Mouse (Mus musculus): Measurements from ENCODE around the gene Cops7b.

The Cops7b gene

DNA sequence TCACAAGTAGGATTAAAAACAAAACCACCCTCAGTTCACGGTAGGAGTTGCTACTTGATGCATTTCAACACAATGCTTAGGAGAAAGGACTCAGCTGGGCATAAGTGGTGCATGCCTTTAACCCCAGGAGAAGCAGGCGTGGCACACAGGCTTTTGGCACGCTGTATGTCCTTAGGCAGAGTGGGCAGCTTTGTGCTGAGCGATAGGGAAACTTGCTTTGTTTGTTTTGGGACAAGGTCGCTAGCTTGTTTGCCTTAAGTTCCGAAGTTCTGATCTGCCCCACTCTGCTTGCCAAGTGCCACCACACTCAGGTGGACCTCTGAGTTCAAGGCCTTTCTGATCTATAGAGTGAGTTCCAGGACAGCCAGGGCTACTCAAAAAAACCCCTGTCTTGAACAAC, 12.6 kb downstream of the Cops7b start:
- in situ Hi-C loops (cut with MboI, MseI), result no loop called here

DNA sequence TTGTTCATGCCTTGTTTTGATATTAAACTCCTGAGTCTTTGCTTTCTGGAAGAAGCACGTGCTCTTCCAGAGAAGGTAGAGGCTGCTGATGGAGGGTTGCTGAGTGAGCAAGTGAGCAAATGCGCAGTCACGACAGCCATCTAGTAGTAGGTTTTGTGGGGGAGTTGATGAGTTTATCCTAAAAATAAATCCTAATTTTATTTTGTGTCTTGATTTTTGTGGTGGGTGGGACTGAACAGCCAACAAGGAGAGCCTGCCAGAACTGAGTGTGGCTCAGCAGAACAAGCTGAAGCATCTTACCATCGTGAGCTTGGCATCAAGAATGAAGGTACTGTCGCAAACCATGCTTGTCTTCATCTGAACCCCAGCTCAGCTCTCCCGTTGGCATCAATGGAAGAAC, 13.8 kb downstream of the Cops7b start:
- in situ Hi-C loops (cut with MboI, MseI), result no loop called here

DNA sequence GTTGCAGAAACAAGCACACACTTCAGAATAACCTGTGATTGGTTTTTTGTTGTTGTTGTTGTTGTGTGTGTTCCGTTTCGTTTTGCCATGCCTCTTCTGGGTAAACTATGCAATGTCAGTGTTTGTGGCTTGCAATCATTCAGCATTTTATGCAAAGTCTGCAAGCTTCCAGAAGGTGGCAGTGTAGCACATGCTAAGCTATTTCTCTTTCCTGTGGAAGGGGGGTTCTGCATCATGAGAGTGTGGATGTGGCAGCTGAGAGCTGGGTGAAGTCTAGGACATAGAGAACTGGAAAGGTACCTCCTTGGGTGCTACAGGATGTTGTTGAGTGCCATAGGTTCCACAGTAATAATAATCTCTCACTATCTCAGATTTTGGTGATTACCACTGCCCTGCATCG, 15.8 kb downstream of the Cops7b start:
- in situ Hi-C loops (cut with MboI, MseI), result no loop called here

DNA sequence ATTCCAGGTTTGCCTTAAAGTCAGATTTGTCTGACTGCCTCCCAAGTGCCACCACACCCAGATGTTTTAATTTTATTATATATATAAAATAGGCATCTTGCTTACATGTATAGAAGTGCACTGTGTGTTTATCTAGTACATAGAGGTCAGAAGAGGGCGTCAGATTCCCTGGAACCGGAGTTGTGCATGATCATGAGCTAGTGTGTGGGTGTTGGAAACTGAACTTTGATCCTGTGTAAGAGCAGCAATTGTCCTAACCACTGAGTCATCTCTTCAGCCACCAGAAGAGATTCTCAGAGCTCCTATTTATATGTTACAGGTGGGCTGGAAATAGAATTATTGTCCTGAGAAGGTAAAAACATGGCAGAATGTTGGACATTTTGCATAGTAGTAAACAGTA, 17.4 kb downstream of the Cops7b start:
- in situ Hi-C loops (cut with MboI, MseI), result no loop called here

DNA sequence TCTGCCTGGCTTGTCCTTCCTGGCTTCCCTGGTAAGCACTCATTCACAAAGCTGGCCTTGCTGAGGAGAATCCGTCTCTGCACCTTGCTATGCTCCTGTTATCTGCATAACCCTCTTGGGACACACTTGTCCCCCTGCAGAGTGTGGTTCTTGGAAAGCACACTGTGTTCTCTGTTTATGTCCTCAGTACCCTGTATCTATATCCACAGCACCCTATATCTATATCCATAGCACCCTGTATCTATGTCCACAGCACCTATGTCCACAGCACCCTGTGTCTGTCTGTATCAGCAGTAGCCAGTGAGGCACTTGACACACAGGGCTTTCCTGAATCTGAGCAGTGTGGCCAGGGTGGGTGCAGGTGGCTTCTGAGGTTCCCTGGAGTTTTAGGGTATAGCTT, 28.2 kb downstream of the Cops7b start:
- in situ Hi-C loops (cut with MboI, MseI), result loop anchor here in 1 of 2 experiments (10.0 kb wide), 1 partner anchor 1484 kb away; the partner anchor contains the start of gene Ugt1a7c

DNA sequence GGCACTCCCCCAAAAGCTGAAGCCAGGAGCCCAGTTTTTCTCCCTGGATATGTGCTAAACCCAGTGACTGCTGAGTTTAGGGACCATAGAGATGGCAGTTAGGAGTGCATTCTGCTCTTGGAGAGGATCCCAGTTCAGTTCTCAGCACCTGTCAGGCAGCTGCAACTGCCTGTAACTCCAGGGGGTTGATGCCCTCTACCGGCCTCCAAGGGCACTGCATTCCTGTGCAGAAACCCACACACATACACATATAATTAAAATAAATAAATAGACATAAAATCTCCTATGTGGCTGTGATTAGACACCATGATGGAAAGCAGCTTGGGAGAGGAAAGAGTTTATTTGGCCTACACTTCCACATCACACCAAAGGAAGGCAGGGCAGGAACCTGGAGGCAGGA, 29.4 kb downstream of the Cops7b start:
- in situ Hi-C loops (cut with MboI, MseI), result loop anchor here in 1 of 2 experiments (10.0 kb wide), 1 partner anchor 1483 kb away; the partner anchor contains the start of gene Ugt1a7c

DNA sequence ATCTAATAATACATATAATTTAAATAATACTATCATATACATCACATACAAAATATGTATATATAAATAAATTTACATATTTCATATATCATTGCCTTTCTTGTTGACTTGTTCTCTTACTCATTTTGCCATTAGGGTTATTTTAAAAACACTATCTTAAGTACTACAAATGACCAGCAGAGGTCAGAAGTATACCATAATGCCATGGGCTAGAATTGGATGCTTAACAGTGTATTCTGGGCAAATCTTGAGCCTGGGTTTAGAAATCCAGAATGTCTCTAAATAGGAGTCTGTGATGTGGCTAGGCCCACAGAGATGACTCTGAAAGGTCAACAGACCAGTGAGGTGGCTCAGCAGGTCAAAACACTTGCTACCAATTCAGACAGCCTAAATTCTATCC, 31.6 kb downstream of the Cops7b start:
- in situ Hi-C loops (cut with MboI, MseI), result loop anchor here in 1 of 2 experiments (10.0 kb wide), 1 partner anchor 1481 kb away; the partner anchor contains the start of gene Ugt1a7c

DNA sequence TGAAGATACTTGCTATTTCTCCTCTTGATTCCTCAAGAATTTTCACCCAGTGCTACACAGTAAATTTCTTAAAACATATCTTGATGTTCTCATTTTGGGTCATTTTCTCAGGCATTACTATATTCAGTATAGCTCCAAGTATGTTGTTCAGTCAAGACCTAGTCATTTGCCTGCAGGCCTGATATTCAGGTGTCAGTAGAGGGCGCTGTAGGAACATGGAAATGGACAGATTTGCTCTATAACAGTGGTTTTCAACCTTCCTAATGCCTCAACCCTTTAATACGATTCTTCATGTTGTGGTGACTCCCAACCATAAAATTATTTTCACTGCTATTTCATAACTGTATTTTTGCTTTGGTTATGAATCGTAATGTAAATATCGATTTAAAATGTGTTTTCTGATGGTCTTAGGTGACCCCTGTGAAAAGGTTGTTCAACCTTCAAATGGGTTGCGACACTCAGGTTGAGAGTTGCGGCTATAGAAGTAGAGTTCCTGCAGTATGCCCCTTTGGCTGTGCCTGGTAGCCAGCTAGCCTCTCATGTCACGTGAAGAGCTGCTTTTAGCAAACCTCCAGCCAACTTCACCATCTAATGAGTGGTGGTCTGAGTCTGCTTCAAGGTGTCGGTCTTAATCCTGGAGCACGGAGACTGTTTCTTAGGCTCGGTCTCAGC, 35.9 kb downstream of the Cops7b start:
- in situ Hi-C loops (cut with MboI, MseI), result loop anchor here in 1 of 2 experiments (5.0 to 10.0 kb wide), 2 partner anchors 424 to 1476 kb away; partner anchors contain the start of gene Ugt1a7c

DNA sequence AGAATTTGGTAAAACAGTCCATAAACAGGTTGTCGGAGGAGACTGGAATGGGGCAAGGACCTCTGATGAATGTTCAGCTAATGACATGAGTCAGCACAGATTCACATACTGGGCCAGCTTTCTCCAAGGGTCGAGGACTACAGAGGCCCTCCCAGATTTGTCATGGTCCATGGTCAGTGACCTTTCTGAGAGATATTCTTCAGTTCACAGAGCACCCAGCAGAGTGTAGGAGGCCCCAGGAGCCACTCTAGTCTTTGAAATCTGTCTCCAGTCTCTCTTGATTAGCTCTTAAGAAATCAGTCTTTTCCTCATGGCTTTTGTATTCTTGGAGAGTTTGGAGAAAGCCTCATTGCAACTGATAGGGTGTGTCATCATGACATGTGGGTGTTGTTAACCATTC, 39.6 kb downstream of the Cops7b start:
- in situ Hi-C loops (cut with MboI, MseI), result no loop called here

DNA sequence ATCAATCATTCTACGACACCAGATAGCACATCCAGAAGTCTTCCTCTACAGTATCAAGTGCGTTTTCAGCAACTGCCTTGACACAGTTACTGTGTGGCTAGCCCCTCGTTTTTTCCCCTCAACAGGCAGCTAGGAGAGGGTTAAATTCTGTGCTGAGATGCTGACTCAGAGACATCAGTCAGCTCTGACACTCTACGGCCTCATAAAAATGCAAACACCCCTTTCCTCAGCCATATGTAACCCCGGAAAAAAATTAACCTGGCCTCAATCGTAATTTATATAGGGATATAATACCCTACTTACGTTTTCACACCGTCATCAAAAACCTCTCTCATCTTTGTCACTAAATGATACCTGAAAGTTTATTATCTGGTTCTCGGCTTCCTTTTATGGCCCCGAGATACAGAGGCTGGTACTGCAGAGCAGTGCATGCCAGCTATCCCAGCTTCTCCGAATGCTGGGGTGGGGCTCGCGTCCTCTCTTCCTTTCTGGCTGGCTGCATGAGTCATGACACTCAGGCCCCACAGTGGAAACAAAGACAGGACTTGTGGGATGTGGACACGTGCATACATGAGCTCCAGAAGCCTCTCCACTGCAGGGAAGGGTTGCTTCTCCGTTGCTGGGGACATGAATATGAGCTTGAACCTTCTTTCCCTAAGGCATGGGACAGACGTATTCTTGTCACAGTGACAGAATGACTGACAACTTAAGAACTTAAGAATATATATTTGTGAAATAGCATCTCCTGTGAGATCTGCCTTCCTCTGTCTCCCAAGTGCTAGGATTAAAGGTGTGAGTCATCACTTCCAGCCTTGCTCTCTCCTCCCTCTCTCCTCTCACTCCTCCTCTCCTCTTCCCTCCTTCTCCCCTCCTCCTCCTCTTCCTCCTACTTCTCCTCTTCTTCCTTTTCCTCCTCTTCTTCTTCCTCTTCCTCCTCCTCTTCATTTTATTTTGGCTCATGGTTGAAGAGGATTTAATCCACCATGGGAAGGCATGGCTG, 40.6 kb downstream of the Cops7b start:
- in situ Hi-C loops (cut with MboI, MseI), result no loop called here

DNA sequence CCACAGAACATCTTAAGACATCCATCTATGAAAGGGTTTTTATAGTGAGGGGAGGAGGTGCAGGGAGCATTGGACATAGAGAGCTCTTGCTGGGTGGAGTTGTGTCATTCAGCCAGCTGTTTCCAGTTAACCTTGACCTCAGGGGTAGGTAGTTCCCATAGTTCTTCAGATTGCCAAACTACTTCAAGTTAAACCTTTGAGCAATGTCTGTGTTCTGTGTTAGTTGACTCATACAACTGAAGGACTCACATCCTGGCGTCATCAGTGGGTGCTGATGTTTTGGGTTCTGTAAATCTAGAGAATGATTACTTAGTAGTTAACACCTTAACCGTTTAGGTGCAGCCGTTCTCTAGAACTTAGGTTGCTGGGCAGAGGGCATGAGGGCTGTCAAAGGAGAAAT, 45.6 kb downstream of the Cops7b start:
- in situ Hi-C loops (cut with MboI, MseI), result no loop called here

DNA sequence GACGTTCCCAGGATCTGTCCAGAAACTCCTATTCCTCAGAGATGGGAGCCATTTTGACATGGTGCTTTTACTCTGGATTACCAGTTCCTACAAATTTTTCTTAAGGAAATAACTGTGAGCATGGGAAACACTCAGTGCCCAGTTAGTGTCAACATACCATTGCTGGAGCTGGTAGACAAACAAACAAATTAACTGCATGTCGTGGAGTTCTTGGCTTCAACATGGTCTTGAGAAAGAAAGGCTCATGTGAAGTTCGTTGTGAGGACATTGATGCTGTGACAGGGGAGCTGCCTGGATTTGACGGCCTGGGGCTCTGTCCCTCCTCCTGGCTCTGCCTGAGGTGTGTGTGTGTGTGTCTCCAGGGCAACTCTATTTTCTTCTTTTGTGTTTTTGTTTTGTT, 47.2 kb downstream of the Cops7b start:
- in situ Hi-C loops (cut with MboI, MseI), result no loop called here

DNA sequence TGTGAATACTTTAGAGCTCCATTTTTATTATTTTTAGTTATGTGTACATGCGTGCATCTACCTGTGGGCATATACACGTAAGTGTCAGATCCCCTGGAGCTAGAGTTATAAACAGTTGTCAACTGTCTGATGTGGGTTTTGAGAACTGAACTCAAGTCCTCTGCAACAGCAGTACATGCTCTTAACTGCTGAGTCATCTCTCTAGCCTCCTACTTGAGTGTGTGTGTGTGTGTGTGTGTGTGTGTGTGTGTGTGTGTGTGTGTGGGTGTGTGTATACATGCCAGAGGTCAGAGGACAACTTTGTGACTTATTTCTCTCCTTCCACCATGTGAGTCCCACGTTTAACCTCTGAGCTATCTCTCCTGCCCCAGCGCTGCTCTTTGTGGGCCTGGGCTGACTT, 47.8 kb downstream of the Cops7b start:
- in situ Hi-C loops (cut with MboI, MseI), result no loop called here

DNA sequence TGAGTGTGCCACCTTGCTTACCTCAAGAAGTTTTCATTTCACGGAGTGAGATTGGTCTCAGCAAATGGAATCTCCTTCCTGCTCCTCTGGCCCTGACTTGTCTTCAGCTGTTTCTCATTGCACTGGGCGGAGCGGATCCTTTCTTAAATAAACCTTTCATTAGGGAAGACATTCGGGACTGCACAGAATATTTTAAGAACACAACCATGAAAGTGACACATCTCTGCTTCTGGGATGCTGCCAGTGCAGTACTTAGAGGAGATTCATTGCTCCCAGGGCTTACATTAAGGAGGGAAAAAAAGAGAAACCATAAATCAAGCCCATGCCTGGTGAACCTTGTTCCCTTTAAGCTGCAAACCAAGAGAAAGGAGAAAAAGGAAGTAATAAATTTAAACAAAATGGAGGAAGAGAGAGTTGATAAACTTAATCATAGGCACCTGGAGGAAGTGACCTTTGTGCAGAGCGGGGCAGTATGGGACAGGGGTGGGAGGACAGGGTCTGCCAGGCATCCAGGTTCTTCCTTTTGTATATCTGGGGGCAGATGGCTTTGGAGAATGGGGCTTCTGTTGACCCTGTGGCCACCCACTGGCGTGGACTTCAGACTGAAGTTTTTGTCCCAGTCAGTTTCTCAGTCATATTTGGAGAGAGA, 50.2 kb downstream of the Cops7b start:
- in situ Hi-C loops (cut with MboI, MseI), result no loop called here

DNA sequence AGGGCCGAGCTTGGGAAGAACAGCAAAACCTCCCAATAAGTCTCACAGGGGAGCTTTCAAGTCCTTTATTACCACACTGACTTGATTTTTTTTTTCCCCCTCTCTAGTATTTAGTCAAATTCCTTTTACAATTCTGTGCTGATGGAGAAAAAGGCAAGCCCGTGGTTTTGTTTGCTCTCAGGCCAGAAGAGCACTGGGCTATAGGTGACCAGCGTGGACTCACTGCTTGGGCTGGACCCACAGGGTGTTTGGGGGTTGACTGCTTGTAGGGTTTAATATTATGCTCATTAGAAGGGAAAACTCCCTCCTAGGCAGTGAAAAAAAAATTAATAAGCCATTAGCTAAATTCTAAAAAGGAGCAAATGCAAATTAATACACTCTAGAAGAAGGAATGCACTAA, 50.7 kb downstream of the Cops7b start:
- in situ Hi-C loops (cut with MboI, MseI), result no loop called here

DNA sequence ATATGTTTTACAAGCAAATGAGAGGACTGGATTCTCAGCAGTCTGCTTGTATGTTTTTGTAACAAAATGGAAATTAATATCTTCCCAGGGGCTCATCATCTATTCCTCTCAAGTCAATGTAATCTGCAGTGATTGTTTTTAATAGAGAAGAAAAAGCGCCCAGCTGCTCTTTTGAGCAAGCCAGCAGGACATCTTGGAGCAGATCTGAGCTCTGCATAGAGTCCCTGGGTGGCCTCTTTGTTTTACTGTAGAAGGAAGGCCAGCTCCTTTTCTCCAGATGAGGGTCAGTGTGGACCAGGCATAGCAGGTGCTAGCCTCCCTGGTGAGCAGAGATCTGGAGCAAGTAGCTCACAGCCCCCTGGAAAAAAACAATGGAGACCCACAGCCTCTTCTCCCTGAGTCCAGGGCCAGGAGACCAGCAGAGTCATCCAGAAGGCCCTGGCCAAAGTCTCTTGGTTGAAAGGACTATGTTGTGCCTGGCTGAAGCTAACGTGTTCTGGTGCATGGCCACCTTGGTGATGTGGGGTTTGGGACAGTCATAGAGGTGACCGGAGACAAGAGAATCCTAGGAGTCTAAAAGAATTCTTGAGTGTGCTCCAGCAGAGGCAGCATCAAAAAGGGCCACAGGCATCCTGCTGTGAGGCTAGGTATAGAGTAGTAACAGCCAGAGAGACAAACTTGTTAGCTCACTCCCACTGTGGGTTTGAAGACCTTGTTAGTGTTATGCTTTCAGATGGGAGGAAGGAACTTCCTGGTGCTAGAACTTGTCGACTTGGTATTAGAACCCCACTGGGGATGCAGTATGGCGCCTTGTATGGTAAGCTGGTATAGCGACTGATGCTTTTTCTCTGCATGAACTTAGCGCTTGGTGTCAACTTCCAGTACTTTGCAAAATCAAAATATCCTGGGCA, 51.4 kb downstream of the Cops7b start:
- in situ Hi-C loops (cut with MboI, MseI), result no loop called here

DNA sequence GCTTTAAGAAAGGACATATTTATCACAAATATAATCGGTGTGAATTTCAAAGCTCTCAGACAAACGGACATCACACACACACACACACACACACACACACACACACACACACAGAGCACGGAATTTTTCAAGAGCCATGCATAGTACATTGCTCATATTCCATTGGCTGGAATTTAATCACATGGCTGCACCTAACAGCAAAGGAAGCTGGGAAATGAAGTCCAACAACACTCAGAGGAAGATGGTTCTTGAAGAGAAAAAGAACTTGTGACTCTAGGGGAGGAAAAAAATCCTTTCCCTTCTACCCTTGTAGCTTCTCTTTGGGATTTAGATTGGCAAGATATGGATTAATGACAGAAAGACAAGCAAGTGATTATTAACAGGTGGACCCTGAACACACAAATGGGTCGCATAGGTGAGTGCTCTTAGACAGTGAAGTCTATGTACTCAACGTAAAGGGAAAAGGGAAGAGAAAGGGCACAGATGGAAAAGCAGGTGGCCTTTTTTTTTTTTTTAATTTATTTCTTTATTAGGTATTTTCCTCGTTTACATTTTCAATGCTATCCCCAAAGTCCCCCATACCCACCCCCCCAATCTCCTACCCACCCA, 52.2 kb downstream of the Cops7b start:
- in situ Hi-C loops (cut with MboI, MseI), result no loop called here

DNA sequence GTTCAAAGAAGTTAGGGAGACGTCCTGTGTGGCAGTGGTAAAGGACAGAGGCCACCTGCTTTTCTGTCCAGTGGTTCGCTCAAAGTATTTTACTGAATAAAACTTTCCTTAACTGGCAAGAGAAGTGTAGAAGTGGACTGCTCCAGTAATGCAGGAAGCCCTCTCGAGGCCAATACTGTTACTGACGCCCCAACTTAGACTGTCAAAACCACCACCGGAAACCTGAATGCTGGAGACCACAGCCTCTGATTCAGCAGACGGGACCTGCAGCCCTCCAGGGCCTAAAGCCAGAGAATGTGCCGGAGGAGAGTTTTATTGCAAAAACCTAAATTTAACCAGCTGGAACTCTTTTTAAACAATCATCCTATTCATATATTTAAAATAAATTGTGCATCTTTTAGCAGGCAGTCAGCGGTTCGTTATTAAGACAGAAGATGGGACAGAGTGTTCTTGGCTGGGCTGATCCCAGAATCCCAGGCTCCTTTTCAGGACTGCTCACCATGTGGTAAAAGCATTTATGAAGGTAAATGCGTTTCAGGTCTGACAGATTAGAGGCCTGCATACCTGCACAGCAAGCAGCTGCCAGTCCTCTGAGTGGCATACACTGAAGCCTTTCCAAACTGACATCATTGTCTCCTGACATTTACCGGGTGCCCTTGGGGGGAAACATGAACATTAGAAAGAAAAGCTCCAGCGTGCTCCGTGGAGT, 60.6 kb downstream of the Cops7b start:
- in situ Hi-C loops (cut with MboI, MseI), result no loop called here

DNA sequence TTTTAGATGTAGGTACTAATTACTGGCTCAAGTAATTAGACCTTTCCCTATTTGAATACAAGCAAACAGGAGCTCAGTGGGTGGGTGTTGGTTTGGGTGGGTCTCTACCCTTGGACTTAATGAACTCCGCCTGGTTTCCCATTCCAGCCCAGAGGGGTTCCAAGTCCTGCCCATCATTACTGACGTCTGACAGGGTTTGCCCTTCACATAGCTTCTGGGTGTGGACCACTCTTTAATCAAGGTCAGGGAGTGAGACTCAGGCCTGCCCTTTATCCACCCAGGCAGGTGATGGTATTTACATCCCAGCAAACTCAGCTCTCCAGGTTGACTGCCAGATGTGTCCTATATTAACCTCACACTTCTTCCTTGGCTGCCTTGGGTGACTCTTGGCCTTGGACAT, 64.8 kb downstream of the Cops7b start:
- in situ Hi-C loops (cut with MboI, MseI), result no loop called here

DNA sequence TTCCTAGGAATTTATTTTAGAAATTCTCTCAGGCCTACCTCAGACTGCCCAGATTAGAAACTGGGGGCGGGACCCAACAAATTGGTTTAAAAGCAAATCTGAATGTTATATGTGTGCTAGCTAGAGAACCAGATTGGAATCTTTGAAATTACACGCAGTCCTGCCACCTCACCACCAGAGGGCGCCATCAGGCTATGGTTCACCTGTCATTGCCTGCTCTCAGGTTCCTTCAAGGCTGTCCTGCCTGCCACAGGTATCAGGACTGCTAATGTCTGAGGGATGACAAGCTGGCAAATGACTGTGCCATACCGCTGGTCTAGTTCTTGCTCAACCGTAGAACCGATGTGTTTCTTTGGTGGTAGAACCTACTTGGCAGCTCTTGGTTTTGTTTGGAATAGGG, 67.6 kb downstream of the Cops7b start:
- in situ Hi-C loops (cut with MboI, MseI), result loop anchor here in 1 of 2 experiments (25.0 kb wide), 1 partner anchor 1687 kb away; no protein-coding TSS in a partner anchor
